Mouse (Mus musculus) small intestine, adult 2 months (tissue): ENCODE measurements around the gene Aipl1.

Experiments
- CTCF ChIP-seq: fragments of 200-500 bp; IDR thresholded peaks from 2 replicates; pipeline ENCODE4 v1.5.1; 2012; ENCODE audit warnings: low read depth, mild to moderate bottlenecking, control low read depth, inconsistent platforms, low read length, moderate library complexity, mixed read lengths; ENCODE audit not compliant: insufficient replicate concordance, insufficient read length; ENCODE audit errors: extremely low read depth
- POLR2A ChIP-seq: fragments of 200-500 bp; IDR thresholded peaks from 2 replicates; pipeline ENCODE4 v1.6.1; 2012; ENCODE audit warnings: low read depth, mild to moderate bottlenecking, control low read depth, inconsistent platforms, low read length, moderate library complexity

DNA sequence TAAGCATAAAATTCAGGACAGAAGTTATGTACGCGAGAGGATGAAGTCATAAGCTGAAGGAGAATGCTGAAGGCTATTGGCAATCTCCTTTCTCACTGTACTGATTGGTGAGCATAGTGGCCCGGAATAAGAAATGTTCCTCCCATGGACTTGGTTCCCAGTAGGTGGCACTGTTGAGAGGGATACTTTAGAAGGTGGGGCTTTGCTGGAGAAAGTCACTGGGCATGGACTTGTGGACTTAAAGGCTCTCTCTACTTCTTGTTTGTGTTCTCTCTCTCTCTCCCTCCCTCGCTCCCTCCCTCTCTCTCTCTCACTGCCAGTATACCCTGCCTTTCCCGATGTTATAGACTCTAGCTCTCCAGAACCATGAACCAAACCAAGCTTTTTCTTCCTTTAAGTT is 45.8 kb downstream of the Aipl1 start:
- TF ChIP-seq CTCF (no peak), POLR2A (no peak)
